Mouse (Mus musculus) intestine, postnatal 0 days (tissue): ENCODE data around the gene Znrd1as. TPM values are rescaled to one million over a fixed set of nuclear protein-coding genes. Genes with fewer than 3 reads are reported as not detected.

Experiments used
- ATAC-seq: fragments of 200-750 bp; cut with Nextera tagmentation; 2 replicates; pipeline ENCODE4 v1.8.0; 2017; ENCODE audit warnings: mild to moderate bottlenecking, moderate TSS enrichment, moderate library complexity
- H3K27ac ChIP-seq: fragments of 300-500 bp; sonication (generic); 2 replicates; pipeline ENCODE4 v1.5.1; 2014; ENCODE audit warnings: mild to moderate bottlenecking, low read depth, low read length, moderate library complexity
- H3K27me3 ChIP-seq: fragments of 300-500 bp; sonication (generic); replicated peaks from 2 replicates; pipeline ENCODE4 v1.6.1; 2014; ENCODE audit warnings: low read length, mixed read lengths; ENCODE audit not compliant: control insufficient read depth, insufficient read depth
- H3K36me3 ChIP-seq: fragments of 300-500 bp; sonication (generic); 2 replicates; pipeline ENCODE4 v1.6.1; 2014; ENCODE audit warnings: mild to moderate bottlenecking, moderate library complexity; ENCODE audit not compliant: control insufficient read depth, insufficient read depth
- H3K4me1 ChIP-seq: fragments of 300-500 bp; sonication (generic); replicated peaks from 2 replicates; pipeline ENCODE4 v1.6.1; 2014; ENCODE audit warnings: antibody characterized with exemption, low read length, mixed read lengths; ENCODE audit not compliant: control insufficient read depth, insufficient read depth
- H3K4me2 ChIP-seq: fragments of 300-500 bp; sonication (generic); replicated peaks from 2 replicates; pipeline ENCODE4 v1.6.1; 2014; ENCODE audit warnings: low read depth, mild to moderate bottlenecking, moderate library complexity
- H3K4me3 ChIP-seq: fragments of 300-500 bp; sonication (generic); 2 replicates; pipeline ENCODE4 v1.5.1; 2014; ENCODE audit warnings: low read depth, low read length
- H3K9ac ChIP-seq: fragments of 300-500 bp; sonication (generic); 2 replicates; pipeline ENCODE4 v1.6.1; 2014; ENCODE audit warnings: mild to moderate bottlenecking, low read depth, low read length
- H3K9me3 ChIP-seq: fragments of 300-500 bp; sonication (generic); 2 replicates; pipeline ENCODE4 v1.6.1; 2016; ENCODE audit warnings: mixed run types; ENCODE audit not compliant: control insufficient read depth
- CTCF ChIP-seq: sonication (generic); IDR thresholded peaks from 2 replicates; pipeline ENCODE4 v1.5.1; 2016; ENCODE audit warnings: low read depth, mild to moderate bottlenecking, control low read depth, antibody characterized with exemption, moderate library complexity
- WGBS: fragments of 180-500 bp; shearing (Covaris S2); extraction: QIAGEN DNeasy Blood & Tissue Kit; methylation state at CpG from one replicate; pipeline ENCODE4 v1.1.7; 2014; 5-methylcytosine and 5-hydroxymethylcytosine counted together
- polyA plus RNA-seq: library from polyadenylated mRNA; unstranded; fragments of >200 nt; fragmentation: Nextera tagmentation; extraction: Ambion mirVana; gene quantifications from 2 replicates; pipeline ENCODE4 v1.2.1, GENCODE M21; 2015

Gene Znrd1as
- polyA plus RNA-seq, 1 experiment from 2014 or later: 5.6 TPM

GRCm38 (mm10) chr17:36947051-36947819 is 11.2 kb upstream of the Znrd1as start:
- peak overlapping the region; percentile 47 for H3K4me3 ChIP-seq
- no peak for ATAC-seq
- no peaks in the 10 kb centered on the region; the same call in 1 of the 2 replicates for H3K4me1 ChIP-seq
- peak overlapping the region; percentile 51 for H3K9ac ChIP-seq
- H3K4me2 ChIP-seq: peak overlapping the region; percentile 88
- peak; percentile 60 for TF ChIP-seq CTCF
- H3K9me3 ChIP-seq: no peaks in the 10 kb centered on the region
- peaks cover 34% of the 10 kb centered on the region for H3K27me3 ChIP-seq
- WGBS: 2% methylated on average over 58 of the region's 62 CpGs
- peak overlapping the region; percentile 7; the same call in 1 of the 2 replicates for H3K27ac ChIP-seq
- peaks cover 11% of the 10 kb centered on the region; the same call in 1 of the 2 replicates for H3K36me3 ChIP-seq

DNA sequence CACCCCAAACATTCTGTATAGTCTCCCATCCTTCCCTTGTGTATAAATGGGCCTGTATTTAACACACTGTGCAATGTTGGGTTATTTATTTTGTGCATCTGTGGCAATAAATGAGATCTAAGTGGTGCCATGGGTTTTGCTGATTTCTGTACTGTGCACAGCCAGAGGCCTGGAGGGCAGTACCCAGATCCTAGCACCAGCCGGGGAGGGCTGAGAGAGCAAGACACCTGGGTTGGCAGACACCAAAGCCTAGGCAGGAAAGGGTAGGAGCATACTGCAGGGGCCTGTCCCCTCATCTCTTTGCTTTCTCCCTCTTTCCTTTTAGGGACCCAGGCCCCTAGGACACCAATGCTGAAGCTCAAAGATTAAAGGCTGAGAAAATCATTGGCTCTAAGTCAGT is 10.1 kb upstream of the Znrd1as start:
- no peak overlapping the region for H3K27ac ChIP-seq
- WGBS: 71% methylated on average over 1 of the region's 1 CpGs
- no peak for ATAC-seq

GRCm38 (mm10) chr17:36949265-36949664 is 9.1 kb upstream of the Znrd1as start:
- Histone ChIP-seq H3K9me3 (no peaks in the 10 kb centered on the region), H3K9ac (no peak overlapping the region), H3K27ac (peak overlapping the region; percentile 35; the same call in 1 of the 2 replicates), H3K4me1 (no peaks in the 10 kb centered on the region), H3K36me3 (peaks cover 17% of the 10 kb centered on the region), H3K27me3 (0 out of 2 replicates have a peak, but pooled peaks cover 14% of the 10 kb centered on the region), H3K4me3 (no peak overlapping the region), H3K4me2 (no peak overlapping the region)
- no peak for TF ChIP-seq CTCF
- ATAC-seq: no peak
- 91% methylated on average over 8 of the region's 8 CpGs for WGBS

More for the DNA sequence above, 10.1 kb upstream of the Znrd1as start:
- peaks cover 12% of the 10 kb centered on the region; the same call in 1 of the 2 replicates for H3K36me3 ChIP-seq
- TF ChIP-seq CTCF: no peak
- H3K9me3 ChIP-seq: no peaks in the 10 kb centered on the region
- no peaks in the 10 kb centered on the region for H3K4me1 ChIP-seq
- H3K9ac ChIP-seq: no peak overlapping the region
- H3K4me2 ChIP-seq: no peak overlapping the region
- H3K4me3 ChIP-seq: no peak overlapping the region
- H3K27me3 ChIP-seq: peaks cover 24% of the 10 kb centered on the region

DNA sequence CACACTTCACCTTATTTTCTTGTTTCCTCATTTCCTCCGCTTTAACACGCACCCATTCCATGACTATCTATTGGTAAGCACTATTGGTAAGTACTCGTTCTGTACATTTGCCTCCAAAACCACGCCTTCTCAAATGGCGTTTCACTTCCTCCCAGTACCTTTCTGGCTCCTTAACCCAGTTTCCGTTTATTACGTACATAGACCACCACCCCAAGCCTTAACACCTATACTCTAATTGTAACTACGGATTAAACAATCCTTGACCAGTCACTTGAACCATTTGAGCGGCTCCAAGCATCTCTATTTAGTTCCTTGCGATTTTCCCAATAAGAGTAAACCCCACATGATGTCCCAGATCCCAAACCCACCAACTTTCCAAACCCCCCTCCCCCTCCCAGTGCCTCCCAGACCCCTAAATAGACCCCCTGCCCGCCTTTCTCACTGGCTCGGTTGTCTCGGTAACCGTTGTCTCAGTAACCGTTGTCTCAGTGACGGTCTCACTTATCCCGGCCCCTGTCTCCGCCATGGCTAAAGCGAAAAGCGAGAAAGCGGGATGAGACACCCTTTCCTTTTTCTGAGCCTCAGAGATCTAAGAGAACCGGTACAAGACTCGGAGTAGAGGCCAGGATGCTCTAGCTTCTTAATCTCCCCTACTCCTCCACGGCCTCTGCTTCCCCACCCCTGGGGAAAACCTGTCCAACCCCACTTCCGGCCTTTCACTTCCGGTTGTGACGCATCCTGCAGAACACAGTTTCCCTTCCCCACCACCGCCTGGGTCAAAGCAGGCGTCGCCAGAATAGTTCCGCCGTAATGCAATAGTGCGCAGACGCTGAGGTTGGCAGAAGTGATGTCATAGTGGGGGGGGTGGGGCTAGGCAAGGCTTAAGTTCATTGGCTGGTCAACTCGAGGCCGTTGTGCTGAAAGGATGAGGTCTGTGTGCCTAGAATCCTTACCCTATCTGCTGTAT is 7.1 kb upstream of the Znrd1as start, which contains the start of gene Ppp1r11:
Gene Ppp1r11 (minus strand): TSS at position 761 of the 967 bp plus-strand sequence.
- Histone ChIP-seq H3K4me2 (peak within 1 kb of the TSS; percentile 71), H3K9ac (peak within 1 kb of the TSS; percentile 61), H3K27ac (peak within 1 kb of the TSS; percentile 70; the same call in 1 of the 2 replicates), H3K4me3 (peak within 1 kb of the TSS; percentile 76), H3K4me1 (no peaks in the 10 kb centered on the region), H3K9me3 (no peaks in the 10 kb centered on the region), H3K27me3 (no peaks in the 10 kb centered on the region), H3K36me3 (peaks cover 23% of the 10 kb centered on the region)
- 2% methylated on average over 36 of the region's 36 CpGs for WGBS
- 0 out of 2 replicates have a peak, but pooled peaks have one; percentile 7 for TF ChIP-seq CTCF
- ATAC-seq: peak; percentile 98

- Histone ChIP-seq H3K4me3 (no peak overlapping the region), H3K4me2 (no peak overlapping the region), H3K4me1 (peaks cover 3% of the 10 kb centered on the region; the same call in 1 of the 2 replicates), H3K27ac (no peak overlapping the region), H3K9me3 (no peaks in the 10 kb centered on the region), H3K9ac (no peak overlapping the region), H3K36me3 (peaks cover 23% of the 10 kb centered on the region), H3K27me3 (no peaks in the 10 kb centered on the region)
- TF ChIP-seq CTCF: no peak
- 88% methylated on average over 2 of the region's 2 CpGs for whole genome bisulfite sequencing
- ATAC-seq: no peak
Observed at GRCm38 (mm10) chr17:36952631-36953030, 5.8 kb upstream of the Znrd1as start.
